Mouse (Mus musculus) megakaryocyte-erythroid progenitor cell, adult 5-6 weeks (primary cell): ENCODE results near the gene Dtymk. TPM values are rescaled to one million over a fixed set of nuclear protein-coding genes. Genes with fewer than 3 reads are reported as not detected.
A peak's percentile ranks its signal among the peaks of the same experiment; 100 is the strongest.
"Not testable (repeated sequence)": the region's sequence is repeated elsewhere in the genome, so short reads cannot be mapped to it uniquely, and the experiment has no call there.

ENCODE experiments used
- ATAC-seq: replicated peaks from 2 replicates; pipeline ENCODE4 v1.8.0; 2016; ENCODE audit warnings: mild to moderate bottlenecking, inconsistent platforms; ENCODE audit not compliant: severe bottlenecking, poor library complexity, low FRiP score, low TSS enrichment
- total RNA-seq, 2 experiments: library from RNA; stranded (forward) in 1 of 2; stranded (reverse) in 1 of 2; fragments of 200-1000, 215-1000 nt in 1 of 2; fragments of >200 nt in 1 of 2; fragmentation: Nextera tagmentation in 1 of 2; gene quantifications; 2 replicates each; pipeline ENCODE4 v1.2.3; 2014 to 2017

Dtymk gene
- 264 and 315 TPM in 2 replicates for total RNA-seq (2014; fragmentation: Nextera tagmentation)
- 217 and 254 TPM in 2 replicates for total RNA-seq (2017)

DNA sequence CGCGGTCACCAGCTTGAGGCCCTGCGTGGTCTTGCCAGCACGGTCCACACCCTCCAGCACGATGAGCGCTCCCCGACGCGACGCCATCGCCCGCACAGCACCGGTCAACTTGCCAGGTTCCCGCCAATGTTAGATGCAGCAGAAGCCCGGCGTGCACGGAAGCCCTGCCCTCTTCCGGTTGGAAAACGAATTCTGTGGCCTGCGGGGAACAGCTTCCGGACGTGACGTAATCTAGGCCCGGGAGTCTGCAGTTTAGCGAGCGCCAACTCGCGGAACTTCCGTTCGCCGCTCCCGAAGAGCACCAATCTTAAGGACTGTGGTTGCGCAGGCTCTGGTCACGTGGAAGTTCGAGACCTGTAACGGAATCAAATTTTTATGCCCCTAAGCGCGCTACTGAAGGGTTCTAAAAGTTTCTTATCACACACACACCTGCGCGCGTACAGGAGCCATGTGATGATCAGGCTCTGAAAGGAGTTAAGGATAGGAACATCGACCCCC is at the start of gene Dtymk:
Gene Dtymk, minus strand, starts transcription at position 194 of the 498 bp plus-strand sequence.
- ATAC-seq = peak; percentile 62

DNA sequence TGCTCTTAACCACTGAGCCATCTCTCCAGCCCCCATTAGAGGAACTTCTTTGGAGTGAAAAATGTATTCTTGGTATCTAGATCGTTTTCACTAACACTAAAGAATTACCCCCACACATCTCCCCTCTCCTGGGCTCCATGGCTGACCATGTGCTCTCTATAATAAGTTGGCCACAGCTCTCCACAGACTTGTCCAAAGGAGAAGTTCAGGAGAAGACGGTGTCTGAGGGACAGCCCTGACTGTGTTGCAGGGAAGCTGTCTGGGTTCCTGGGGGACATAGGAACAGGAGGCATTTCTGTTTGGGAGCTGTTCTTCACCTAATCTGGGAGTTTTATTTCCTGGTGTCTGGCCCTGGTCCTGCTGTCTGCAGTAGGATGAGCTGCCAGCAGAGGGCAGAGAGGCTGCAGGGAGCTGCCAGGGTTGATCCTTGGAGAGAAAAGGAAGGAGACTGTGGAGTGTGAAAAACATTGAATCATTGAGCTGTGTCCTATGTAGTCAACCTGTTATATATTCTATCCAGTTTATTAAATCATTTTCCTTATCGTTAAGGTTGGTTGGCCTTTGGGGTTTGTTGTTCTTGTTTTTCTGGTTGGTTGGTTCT is 44.1 kb upstream of the Dtymk start:
- ATAC-seq = peak; percentile 99

DNA sequence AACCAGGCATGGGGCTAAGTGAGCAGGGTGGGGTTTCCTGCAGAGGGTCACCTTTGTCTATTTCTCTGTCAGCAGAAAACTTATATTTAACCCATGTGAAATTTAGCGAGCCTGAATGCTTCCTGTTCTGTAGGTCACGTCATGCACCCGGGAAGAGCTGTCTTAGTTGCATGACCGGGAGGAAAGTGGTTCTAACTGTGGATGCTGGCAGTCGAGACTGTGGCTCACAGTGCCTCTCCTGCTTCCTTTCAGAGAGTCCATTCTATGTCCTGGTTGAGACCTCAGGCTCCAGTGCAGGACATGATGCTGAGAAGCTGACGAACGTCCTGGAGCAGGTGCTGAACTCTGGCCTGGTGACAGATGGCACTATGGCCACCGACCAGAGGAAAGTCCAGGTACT is 36.8 kb upstream of the Dtymk start:
- not testable (repeated sequence) for ATAC-seq

DNA sequence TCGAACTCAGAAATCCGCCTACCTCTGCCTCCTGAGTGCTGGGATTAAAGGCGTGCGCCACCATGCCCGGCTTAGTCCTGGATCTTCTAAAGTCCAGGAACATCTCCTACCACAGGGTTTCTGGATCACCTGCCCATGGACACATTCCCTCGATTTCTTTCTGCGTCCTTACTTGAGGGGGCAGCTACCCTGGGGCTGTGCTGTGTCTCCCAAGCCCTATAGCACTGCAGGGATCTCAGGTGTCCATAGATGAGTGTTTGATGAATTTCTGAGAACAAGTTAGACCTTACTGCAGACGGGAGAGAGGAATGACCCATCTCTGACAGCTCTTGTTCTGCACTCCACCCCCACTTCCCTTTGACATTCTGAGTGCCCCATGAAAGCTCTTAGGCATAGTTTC is 35.6 kb upstream of the Dtymk start:
- no peak for ATAC-seq

DNA sequence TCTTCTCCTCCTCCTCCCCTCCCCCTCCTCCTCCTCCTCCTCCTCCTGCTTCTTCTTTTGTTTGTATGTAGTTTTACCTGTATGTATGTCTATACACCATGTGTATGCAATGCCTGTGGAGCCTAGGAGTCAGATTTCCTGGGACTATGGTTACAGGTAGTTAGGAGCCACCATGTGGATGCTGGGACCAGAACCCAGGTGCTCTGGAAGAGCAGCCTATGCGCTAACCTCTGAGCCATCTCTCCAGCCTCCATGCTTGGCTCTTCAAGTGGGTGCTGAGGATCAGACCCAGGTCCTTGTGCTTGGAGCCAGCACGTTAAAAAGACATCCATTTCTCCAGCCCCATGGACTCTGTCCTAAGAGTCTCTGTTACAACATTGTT is 34.8 kb upstream of the Dtymk start:
- no peak for ATAC-seq

DNA sequence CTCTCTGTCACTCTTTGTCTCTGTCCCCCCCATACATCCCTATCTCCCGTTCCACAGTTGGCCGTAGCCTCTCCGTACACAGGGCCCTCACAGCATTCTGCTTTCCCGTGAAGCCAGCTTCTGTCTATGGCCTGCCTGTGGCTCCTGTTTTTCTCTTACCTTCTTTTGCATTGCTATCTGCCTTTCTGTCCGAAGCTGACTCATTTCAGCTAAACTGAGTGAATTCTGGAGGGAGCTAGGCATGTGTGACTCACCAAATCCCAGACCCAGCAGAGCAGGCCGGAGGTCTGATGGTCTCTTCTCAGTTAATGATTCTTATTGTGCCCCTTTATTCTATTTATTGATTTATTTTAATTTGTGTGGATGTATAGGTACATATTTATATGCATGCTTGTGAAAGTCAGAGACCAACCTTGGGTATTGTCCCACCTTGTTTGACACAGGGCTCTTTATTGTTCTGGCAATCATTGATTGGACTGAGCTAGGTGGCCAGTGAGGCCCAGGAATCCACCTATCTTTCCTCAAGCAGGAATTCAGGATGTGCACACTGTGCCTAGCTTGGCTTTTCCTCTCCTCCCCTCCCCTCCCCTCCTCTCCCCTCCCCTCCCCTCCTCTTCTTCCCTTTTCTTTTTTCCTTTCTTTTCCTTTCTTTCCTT is 34.3 kb upstream of the Dtymk start:
- no peak for ATAC-seq

DNA sequence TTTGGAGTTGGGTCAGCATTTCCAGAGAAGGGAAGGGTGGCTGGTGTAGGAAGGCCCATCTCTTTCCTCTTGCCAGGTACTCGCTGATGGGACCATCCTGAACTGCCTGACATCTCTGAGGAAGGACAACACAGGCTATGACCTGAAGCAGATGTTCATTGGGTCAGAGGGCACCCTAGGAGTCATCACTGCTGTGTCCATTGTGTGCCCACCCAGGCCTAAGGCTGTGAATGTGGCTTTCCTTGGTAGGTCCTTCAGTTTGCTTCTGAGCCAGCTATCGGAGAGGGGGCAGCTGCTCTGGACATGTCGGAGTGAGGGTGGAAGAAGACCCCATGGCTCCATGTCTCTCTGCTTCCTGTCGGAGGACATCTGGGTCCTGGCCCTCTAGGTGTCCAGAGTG is 33.5 kb upstream of the Dtymk start:
- ATAC-seq = no peak

DNA sequence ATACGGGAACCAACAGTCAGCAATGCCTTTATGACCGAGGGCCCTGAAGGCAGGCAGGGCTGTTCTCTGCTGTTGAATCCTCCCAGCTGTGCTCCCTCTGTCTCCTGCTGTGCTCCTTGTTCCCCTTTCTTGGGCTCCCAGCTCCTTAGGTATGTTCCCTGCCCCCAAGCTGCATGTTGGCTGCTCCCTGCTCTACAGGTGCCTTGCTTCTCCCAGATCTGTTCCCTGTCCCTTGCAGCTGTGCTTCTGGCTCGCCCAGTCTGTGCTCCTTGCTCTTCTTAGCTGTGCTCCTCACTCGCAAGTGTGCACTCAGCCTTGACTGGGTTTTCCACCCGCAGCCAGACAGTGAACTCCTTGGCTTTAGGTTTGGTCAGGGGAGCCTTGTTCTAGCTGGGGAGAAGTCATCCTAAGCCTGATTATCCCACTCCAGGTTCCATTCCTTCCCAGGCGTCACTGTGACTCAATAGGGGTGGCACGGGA is 33.0 kb upstream of the Dtymk start:
- ATAC-seq = no peak

DNA sequence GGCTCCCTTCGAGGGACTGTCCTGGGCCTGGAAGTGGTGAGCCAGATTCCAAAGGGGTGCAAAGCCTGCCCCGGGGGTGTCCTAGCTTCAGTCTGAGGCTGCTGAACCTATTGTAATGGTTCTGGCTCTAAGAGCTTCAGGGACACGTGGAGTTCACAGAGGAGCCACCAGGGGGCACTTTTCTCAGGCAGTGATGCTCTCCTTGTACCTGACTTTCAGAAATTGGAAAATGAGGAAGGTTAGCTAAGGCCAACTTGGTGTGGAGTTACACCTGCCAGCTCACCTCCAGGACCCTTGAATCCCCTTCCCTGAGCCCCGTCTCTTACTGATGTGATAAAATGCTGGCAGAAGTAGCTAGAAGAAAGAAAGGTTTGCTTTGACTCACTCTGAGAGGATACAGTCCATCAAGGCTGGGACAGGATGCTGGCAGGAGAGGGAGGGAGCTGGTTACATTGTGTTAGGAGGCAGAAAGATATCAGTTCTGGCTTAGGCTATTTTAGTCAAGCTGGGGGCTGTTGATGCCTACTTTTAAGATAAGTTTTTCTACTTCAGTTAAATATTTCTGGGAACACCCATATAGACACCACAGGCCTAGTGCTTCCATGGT is 31.1 kb upstream of the Dtymk start:
- peak; percentile 92 for ATAC-seq

DNA sequence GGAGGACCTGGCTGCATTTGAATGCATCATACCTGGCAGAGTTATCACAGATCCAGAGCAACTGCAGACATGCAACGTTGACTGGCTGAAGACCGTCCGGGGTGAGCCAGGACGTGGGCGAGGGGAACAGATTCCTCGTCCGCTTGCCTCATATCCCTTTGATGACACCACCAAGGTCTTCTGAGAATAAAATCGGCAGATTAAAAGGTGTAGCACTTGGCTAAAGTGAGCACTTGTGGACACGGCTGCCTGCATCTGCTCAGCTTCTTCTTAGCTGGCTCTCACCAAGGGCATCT is 24.8 kb upstream of the Dtymk start:
- ATAC-seq = no peak

DNA sequence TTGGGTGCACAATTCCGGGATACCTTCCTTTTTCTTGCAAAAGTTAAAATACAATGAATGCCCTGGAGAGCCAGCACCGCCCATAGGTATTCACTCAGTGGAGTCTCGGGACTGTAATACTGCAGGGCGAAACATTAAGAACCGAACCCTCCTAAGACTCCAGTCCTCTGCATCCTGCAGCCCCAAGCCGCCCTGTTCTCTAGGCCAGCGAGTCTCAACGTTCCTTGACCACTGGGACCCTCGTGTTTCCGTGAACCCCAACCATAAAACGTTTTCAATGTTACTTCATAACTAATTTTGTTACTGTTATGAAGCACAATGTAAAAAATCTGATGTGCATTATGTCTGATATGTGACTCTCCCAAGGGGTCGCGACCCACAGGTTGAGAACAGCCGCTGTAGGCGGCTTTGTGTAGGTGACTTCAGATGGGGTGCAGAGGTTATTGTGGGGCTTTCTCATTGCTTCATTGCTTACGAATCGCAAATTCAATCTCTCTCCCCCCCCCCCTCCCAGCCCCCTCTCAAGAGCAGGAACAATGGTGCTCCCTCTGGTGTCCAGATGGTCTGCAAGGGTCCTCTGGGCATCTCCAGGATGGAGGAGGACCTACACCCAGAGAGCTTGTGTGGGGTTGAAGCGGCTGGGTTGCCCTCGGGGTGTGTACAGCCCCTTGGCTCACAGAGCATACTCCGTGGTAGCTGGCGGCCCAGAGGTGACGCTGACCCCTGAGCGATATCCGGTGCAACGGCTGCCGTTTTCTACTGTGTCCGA is 24.2 kb upstream of the Dtymk start:
- ATAC-seq = no peak

DNA sequence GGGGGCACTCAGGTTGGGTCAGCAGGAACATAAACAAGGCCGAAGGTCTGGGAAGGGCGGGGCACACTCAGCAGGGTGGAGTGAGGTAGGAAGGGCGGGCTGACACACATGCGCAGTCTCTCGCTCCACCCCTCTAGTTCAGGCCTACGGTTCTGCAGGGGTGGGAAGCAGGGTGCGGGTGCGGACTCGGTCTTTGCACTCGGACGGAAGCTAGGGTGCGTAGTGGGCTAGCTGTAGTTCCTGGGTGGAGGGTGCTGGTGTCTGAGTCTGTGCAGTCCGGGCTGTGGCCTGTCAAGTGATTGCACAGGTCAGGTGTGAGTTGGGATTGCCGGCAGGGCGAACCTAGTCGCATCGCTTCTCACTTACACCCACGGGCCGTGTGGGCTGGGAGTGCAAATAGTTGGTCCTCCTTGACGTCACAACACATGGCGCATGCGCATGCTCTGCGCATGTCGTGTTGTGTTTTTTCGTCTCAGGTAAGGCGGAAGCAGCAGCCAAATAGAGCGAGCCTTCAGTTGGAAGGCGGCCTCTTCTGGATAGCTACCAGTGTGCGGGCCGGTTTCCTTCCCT is 23.5 kb upstream of the Dtymk start:
- ATAC-seq = peak; percentile 92

DNA sequence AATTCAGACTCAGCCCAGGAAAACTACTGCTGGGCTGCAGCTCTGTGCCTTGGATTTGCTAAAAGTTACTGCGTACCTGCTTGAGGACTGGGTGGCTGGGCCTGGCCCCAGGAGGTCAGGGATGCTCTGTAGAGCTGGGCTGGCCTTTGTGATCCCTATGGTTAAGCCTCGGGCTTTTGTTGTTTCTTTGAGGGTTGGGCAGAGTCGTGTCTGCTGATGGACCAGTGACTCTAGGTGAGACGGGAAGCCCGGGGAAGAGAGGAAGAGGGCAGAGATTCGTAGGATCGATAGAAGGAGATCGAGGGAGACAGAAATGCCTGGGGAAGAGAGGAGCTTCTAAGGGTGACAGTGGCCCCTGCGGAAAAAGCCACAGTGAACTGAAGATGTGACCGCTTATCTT is 22.9 kb upstream of the Dtymk start, which contains the start of gene D2hgdh:
Gene D2hgdh, plus strand, starts transcription at position 301 of the 400 bp plus-strand sequence.
- peak; percentile 17 for ATAC-seq

DNA sequence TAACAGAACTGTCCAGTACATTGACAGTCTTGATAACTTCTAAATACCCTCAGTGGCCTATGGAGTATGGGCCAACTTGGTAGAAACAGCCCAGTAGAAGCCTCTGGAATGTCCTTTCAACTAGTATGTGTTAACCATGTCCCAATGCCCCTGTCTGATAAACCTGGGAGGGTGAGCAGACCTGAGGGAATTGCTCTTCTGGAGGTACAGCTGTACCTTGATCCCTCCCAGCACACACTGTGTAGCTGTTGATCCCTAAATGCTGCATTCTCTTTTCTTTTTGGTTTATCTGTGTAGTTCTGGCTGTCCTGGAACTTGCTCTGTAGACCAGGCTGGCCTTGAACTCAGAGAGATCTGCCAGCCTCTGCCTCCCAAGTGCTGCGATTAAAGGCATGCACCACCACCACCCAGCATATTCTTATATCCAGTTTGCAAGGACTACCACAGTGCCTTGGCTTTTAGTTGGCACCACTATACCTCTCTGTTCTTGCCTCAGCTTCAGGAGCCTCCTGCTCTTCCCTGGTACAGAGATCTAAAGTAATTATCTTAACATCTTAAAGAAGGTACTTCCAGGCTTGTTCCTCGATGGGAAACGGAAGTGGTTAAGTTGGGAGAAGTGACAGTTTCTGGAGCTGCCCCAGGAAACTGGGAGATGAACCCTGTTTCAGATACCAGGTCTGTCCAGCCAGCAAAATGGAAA is 22.2 kb upstream of the Dtymk start:
- no peak for ATAC-seq

DNA sequence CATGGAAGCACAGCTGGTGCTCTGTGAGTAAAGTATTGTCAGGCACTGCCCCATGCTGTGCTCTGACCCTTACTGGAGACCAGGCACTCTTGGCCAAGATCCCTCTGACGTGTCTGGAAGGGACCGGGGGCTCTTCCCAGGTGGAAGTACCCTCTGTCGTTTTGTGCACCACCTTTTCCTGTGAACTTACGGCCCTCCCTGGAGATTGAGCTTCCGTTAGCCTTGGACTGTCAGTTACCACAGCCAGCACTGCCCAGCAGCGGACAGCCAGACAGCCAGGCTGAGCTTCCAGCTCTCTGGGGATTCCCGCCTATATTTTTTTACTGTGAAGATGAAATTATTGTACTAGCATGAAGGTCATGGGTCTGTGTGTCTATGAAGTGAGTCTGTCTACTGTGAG is 17.0 kb upstream of the Dtymk start:
- no peak for ATAC-seq

DNA sequence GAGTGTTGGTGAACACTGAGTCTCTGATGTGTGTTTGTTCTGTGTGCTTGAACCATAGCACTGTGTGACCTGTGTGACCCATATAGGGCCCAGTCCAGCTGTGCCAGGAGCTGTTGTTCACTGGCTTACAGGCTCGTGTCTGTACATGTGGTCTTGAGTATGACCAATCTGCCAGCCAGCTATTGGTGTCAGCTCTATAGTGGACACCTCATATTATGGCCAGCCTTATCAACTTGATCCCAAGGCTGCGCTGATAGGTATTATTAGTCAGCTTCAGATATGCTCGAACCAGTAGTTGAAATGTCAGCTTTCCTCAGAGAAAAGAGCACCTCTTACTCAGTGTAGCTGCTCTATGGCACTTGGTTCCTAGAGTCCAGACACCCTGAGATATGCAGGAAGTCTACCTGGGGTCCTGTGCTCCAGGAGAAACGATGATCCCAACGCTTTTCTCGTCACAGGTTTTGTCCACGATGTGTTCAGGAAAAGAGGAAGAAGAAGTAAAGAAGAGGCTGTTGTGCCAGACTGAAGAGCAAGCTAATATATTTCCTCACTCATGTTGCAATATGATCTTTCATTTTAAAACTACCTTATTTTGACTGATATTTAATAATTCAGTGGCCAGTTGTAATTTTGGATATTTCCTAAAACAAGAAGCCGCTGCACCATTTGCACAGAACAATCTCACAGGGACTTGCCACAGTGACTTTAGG is 16.2 kb upstream of the Dtymk start:
- no peak for ATAC-seq

DNA sequence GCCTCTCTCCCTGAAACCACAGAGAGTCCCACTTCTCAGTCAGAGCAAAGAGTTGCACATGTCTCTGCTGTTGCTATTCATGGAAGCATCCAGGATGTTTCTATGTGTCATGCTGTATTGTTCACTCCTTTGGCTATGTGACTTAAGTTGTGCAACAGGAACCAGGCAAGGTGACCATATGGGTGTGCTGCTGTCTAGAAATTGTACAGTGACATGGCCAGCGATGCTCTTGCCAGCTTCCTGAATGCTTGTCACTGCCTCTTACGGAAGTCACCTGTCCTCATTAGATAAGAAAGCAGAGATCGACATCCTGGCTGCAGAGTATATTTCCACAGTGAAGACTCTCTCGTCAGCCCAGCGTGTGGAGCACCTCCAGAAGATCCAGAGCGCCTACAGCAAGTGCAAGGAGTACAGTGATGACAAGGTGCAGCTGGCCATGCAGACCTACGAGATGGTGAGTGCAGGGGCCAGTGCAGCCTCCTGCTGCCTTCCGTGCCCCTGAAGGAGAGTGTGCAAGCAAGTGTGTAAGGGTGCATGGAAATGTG is 9.8 kb upstream of the Dtymk start:
- ATAC-seq = no peak

DNA sequence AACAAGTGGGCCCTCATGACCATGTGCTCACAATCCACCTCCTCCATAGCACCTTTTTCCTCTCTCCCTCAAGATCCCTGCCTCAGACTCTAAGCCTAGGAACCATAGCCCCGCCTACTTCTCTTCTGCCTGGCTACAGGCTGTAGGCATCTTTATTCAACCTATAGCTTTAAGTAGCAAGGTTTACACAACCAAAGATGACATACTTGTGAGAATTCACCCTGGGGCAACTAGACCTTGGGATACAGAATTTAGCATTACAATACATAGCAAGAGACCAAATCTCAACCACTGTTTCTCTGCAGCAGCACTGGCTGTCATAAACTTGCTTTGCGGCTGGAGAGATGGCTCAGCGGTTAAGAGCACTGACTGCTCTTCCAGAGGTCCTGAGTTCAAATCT is 8.3 kb upstream of the Dtymk start:
- ATAC-seq = no peak
